Comparison of ENCODE assay signal across 9 mouse cellular contexts in genomic region chr4:135545080-135545511, GRCm38 (mm10). TPM values are rescaled to one million over a fixed set of nuclear protein-coding genes. Genes with fewer than 3 reads are reported as not detected.
DNase-seq lines count a peak whose midpoint lies in the region; ATAC-seq and TF ChIP-seq lines count a peak whose summit lies in the region.
"Had no signal": no experiment of that assay in that cellular context is flagged by ENCODE, and none has a peak within 500 bp of the region (broad histone marks: within the 10 kb centered on the region; RNA-seq: fewer than 3 reads in every experiment).

No protein-coding gene starts in this region.

- TF ChIP-seq EP300 in liver, embryonic 14.5 days (IDR thresholded peaks at IDR 0.05; ENCODE audit: low read depth), result no peak

- H3K27me3 ChIP-seq in liver, embryonic 14.5 days (ENCODE audit: control insufficient read depth, insufficient read depth, low read length), result no peaks in the 10 kb centered on the region
- H3K27me3 ChIP-seq in small intestine, adult 2 months (ENCODE audit: control insufficient read depth, insufficient read depth, low read length), result no peaks in the 10 kb centered on the region

- peak; percentile 84 to 87 for ATAC-seq in hematopoietic stem cell, adult 5-6 weeks (replicated peaks in 1 of 2; ENCODE audit: insufficient read depth in 1 of 2, low FRiP score in 2 of 2, low TSS enrichment in 1 of 2, low read depth in 1 of 2, poor library complexity in 2 of 2, severe bottlenecking in 2 of 2)
- no peak for ATAC-seq in liver, embryonic 14.5 days (ENCODE audit: insufficient read depth)

- no peak overlapping the region for H3K9ac ChIP-seq in liver, embryonic 14.5 days (replicated peaks)

- DNase-seq in kidney, adult 18-20 months, result peak; percentile 15
- no peak for DNase-seq in kidney, adult 11 months
- DNase-seq in liver, embryonic 14.5 days (ENCODE audit: low read depth in 3 of 3, low spot score in 3 of 3), result no peak
- no peak for DNase-seq in cerebellum, postnatal 36 days
- no peak for DNase-seq in spleen, adult 12 weeks (ENCODE audit: low spot score)

- H3K27ac ChIP-seq in brown adipose tissue, adult 24 weeks (replicated peaks; ENCODE audit: low read depth, low read length), result no peak overlapping the region
- no peak overlapping the region for H3K27ac ChIP-seq in liver, embryonic 14.5 days
- no peak overlapping the region for H3K27ac ChIP-seq in small intestine, adult 2 months (ENCODE audit: insufficient read depth, low read depth, low read length)

- no peaks in the 10 kb centered on the region for H3K36me3 ChIP-seq in liver, embryonic 14.5 days (replicated peaks; ENCODE audit: control insufficient read depth, insufficient read depth, low read depth)
- H3K36me3 ChIP-seq in small intestine, adult 2 months (ENCODE audit: control insufficient read depth, insufficient read depth, low read length), result no peaks in the 10 kb centered on the region

- peak overlapping the region; percentile 47 for H3K4me2 ChIP-seq in liver, embryonic 14.5 days (ENCODE audit: low read depth)

- peaks cover 11% of the 10 kb centered on the region for H3K4me1 ChIP-seq in brown adipose tissue, adult 24 weeks (ENCODE audit: control insufficient read depth, insufficient read depth, insufficient read length, low read length)
- H3K4me1 ChIP-seq in liver, embryonic 14.5 days (replicated peaks; ENCODE audit: control insufficient read depth in 2 of 2, insufficient read depth in 2 of 2, low read length in 1 of 2), result no peaks in the 10 kb centered on the region
- H3K4me1 ChIP-seq in small intestine, adult 2 months (ENCODE audit: control insufficient read depth, insufficient read depth, insufficient read length, low read length), result peaks cover 20% of the 10 kb centered on the region

- 3% methylated on average over 8 of the region's 8 CpGs for WGBS in liver, embryonic 14.5 days (ENCODE audit: insufficient replicate concordance)
- WGBS in small intestine, adult 2 months, result 4% methylated on average over 8 of the region's 8 CpGs

- no peaks in the 10 kb centered on the region for H3K9me3 ChIP-seq in liver, embryonic 14.5 days (ENCODE audit: control insufficient read depth, low read length)

- H3K4me3 ChIP-seq in brown adipose tissue, adult 24 weeks (ENCODE audit: insufficient read depth, low read depth, low read length), result peak overlapping the region; percentile 50
- peak overlapping the region; percentile 12 to 19; a peak in 2 of 4 replicates for H3K4me3 ChIP-seq in liver, embryonic 14.5 days (ENCODE audit: insufficient read depth in 1 of 2, low read depth in 2 of 2, low read length in 2 of 2)
- H3K4me3 ChIP-seq in small intestine, adult 2 months (ENCODE audit: low read depth, low read length), result peak overlapping the region; percentile 52

- TF ChIP-seq CTCF in liver, embryonic 14.5 days (IDR thresholded peaks at IDR 0.05; ENCODE audit: low read depth), result no peak
- no peak for TF ChIP-seq CTCF in small intestine, adult 2 months (IDR thresholded peaks at IDR 0.05; ENCODE audit: extremely low read depth, insufficient read length, insufficient replicate concordance, low read depth, low read length)

- no peak for TF ChIP-seq POLR2A in small intestine, adult 2 months (IDR thresholded peaks at IDR 0.05; ENCODE audit: low read depth, low read length)

RNA-seq across cellular contexts. Expression of gene Grhl3, which starts 28.3 kb away (rescaled TPM):
- not detected in 2 replicates for polyA plus RNA-seq in brown adipose tissue, adult 24 weeks (2012; ENCODE audit: insufficient read depth, insufficient read length, missing spikeins)
- not detected in 2 replicates for total RNA-seq in hematopoietic stem cell, adult 5-6 weeks (2017)
- polyA plus RNA-seq in liver, embryonic 14.5 days (2012; rRNA removed), result 0.13 and 0.14 TPM in 2 replicates
- 0.11 and 0.15 TPM in 2 replicates for polyA plus RNA-seq in liver, embryonic 14.5 days (2014; fragmentation: Nextera tagmentation; extraction: Ambion mirVana)
- polyA plus RNA-seq in small intestine, adult 2 months (2012; rRNA removed), result 0.14 and 0.19 TPM in 2 replicates
- total RNA-seq: adrenal gland, postnatal 36 days had no signal

RNA-seq across cellular contexts. Expression of gene Nipal3, which starts 50.3 kb away (rescaled TPM):
- polyA plus RNA-seq in brown adipose tissue, adult 24 weeks (2012; ENCODE audit: insufficient read depth, insufficient read length, missing spikeins), result 6.5 and 8.5 TPM in 2 replicates
- total RNA-seq in hematopoietic stem cell, adult 5-6 weeks (2017), result 20.1 and 37.6 TPM in 2 replicates
- polyA plus RNA-seq in liver, embryonic 14.5 days (2012; rRNA removed), result 2.9 and 3.2 TPM in 2 replicates
- polyA plus RNA-seq in liver, embryonic 14.5 days (2014; fragmentation: Nextera tagmentation; extraction: Ambion mirVana), result 2.5 and 3.9 TPM in 2 replicates
- polyA plus RNA-seq in small intestine, adult 2 months (2012; rRNA removed), result 16.4 and 32.7 TPM in 2 replicates

RNA-seq across cellular contexts. Expression of gene Stpg1, which starts 50.5 kb away (rescaled TPM):
- polyA plus RNA-seq in brown adipose tissue, adult 24 weeks (2012; ENCODE audit: insufficient read depth, insufficient read length, missing spikeins), result 0.52 TPM in 1 of 2 replicates, not detected in the other
- 0.50 TPM in 1 of 2 replicates, not detected in the other for total RNA-seq in hematopoietic stem cell, adult 5-6 weeks (2017)
- polyA plus RNA-seq in liver, embryonic 14.5 days (2012; rRNA removed), result 0.01 and 0.02 TPM in 2 replicates
- polyA plus RNA-seq in liver, embryonic 14.5 days (2014; fragmentation: Nextera tagmentation; extraction: Ambion mirVana), result 0.08 TPM in 1 of 2 replicates, not detected in the other
- polyA plus RNA-seq in small intestine, adult 2 months (2012; rRNA removed), result 0.06 and 0.29 TPM in 2 replicates
